Mouse (Mus musculus): ENCODE measurements at regions not wholly inside any gene's neighbourhood (a gene's known extent, or its start where the extent isn't known, plus 50 kb on each side); places are given as distances from the start of the nearest gene placed in this dataset.
A peak's percentile ranks its signal among the peaks of the same experiment; 100 is the strongest.

GRCm38 (mm10) chr6:19015868-19016267 lies 149.8 kb downstream of the Ankrd7 start:
- ATAC-seq (ENCODE audit: low TSS enrichment) = peak; percentile 98

GRCm38 (mm10) chr6:19018166-19018769 lies 152.2 kb downstream of the Ankrd7 start:
- no peak for ATAC-seq (ENCODE audit: low TSS enrichment)

DNA sequence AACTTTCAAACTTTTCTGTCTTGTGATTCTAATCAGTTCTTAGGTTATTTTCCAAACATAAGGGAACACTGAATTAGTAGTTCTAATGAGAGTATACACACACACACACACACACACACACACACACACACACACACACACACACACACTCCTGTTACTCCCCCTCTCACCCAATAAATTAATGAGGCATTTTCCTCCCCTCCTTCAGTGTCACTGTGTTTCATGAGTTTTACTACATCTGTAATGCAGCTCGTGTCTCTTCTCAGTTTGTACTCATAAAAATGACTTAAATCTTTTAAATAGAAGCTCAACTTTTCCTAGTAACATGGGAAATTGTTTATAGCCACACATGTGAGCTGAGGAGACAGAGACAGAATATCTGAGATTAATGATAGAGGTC lies 168.2 kb downstream of the Ankrd7 start:
- ATAC-seq (ENCODE audit: low TSS enrichment) = no peak

Data from frontal cortex, adult (tissue).